Mouse (Mus musculus) ES-E14 (cell line): ENCODE data around the gene Ttll5.

Source experiments
- CHD2 ChIP-seq: IDR thresholded peaks from 2 replicates; pipeline ENCODE4 v1.6.1; 2014; ENCODE audit warnings: mild to moderate bottlenecking, low read depth, low read length, inconsistent platforms
- HCFC1 ChIP-seq: IDR thresholded peaks from 2 replicates; pipeline ENCODE4 v1.6.1; 2012; ENCODE audit warnings: low read length, inconsistent platforms, borderline replicate concordance; ENCODE audit not compliant: insufficient read depth
- MAFK ChIP-seq: IDR thresholded peaks from 2 replicates; pipeline ENCODE4 v1.6.1; 2014; ENCODE audit warnings: mild to moderate bottlenecking, low read depth, low read length, inconsistent platforms; ENCODE audit not compliant: insufficient read depth
- ZC3H11A ChIP-seq: IDR thresholded peaks from 2 replicates; pipeline ENCODE4 v1.6.1; 2012; ENCODE audit warnings: low read depth, mild to moderate bottlenecking, inconsistent platforms, low read length, borderline replicate concordance
- ZNF384 ChIP-seq: IDR thresholded peaks from 2 replicates; pipeline ENCODE4 v1.6.1; 2012; ENCODE audit warnings: low read depth, low read length, inconsistent platforms

- TF ChIP-seq ZNF384 (no peak), HCFC1 (no peak), MAFK (no peak), ZC3H11A (no peak), CHD2 (no peak)
Observed at GRCm38 (mm10) chr12:85822051-85822450, 2.4 kb upstream of the Ttll5 start.
